Mouse (Mus musculus) intestine, embryonic 16.5 days (tissue): ENCODE measurements around the gene Ncor2. TPM values are rescaled to one million over a fixed set of nuclear protein-coding genes. Genes with fewer than 3 reads are reported as not detected.
A peak's percentile ranks its signal among the peaks of the same experiment; 100 is the strongest.
"Not testable (repeated sequence)": the region's sequence is repeated elsewhere in the genome, so short reads cannot be mapped to it uniquely, and the experiment has no call there.

Experiments used
- ATAC-seq: fragments of 200-750 bp; cut with Nextera tagmentation; 2 replicates; pipeline ENCODE4 v1.8.0; 2017; ENCODE audit warnings: moderate TSS enrichment, moderate library complexity
- H3K27ac ChIP-seq: fragments of 300-500 bp; sonication (generic); 2 replicates; pipeline ENCODE4 v1.5.1; 2014; ENCODE audit warnings: mild to moderate bottlenecking, low read length
- H3K27me3 ChIP-seq: fragments of 300-500 bp; sonication (generic); replicated peaks from 2 replicates; pipeline ENCODE4 v1.6.1; 2014; ENCODE audit warnings: low read length, control low read depth, mixed read lengths; ENCODE audit not compliant: control insufficient read depth, insufficient read depth
- H3K36me3 ChIP-seq: fragments of 300-500 bp; sonication (generic); 2 replicates; pipeline ENCODE4 v1.6.1; 2014; ENCODE audit warnings: low read length, control low read depth; ENCODE audit not compliant: control insufficient read depth, insufficient read depth
- H3K4me1 ChIP-seq: fragments of 300-500 bp; sonication (generic); 2 replicates; pipeline ENCODE4 v1.6.1; 2014; ENCODE audit warnings: low read length, control low read depth, mixed read lengths; ENCODE audit not compliant: control insufficient read depth, insufficient read depth
- H3K4me2 ChIP-seq: fragments of 300-500 bp; sonication (generic); 2 replicates; pipeline ENCODE4 v1.6.1; 2014; ENCODE audit warnings: low read depth, low read length, control low read depth
- H3K4me3 ChIP-seq: fragments of 300-500 bp; sonication (generic); 2 replicates; pipeline ENCODE4 v1.5.1; 2014; ENCODE audit warnings: mild to moderate bottlenecking, low read length
- H3K9ac ChIP-seq: fragments of 300-500 bp; sonication (generic); 2 replicates; pipeline ENCODE4 v1.6.1; 2014; ENCODE audit warnings: low read depth, low read length
- H3K9me3 ChIP-seq: fragments of 300-500 bp; sonication (generic); 2 replicates; pipeline ENCODE4 v1.6.1; 2016; ENCODE audit warnings: low read length, control low read depth; ENCODE audit not compliant: control insufficient read depth
- WGBS: fragments of 180-500 bp; shearing (Covaris S2); extraction: QIAGEN DNeasy Blood & Tissue Kit; methylation state at CpG from one replicate; pipeline ENCODE4 v1.1.7; 2014; 5-methylcytosine and 5-hydroxymethylcytosine counted together
- polyA plus RNA-seq: library from polyadenylated mRNA; unstranded; fragments of >200 nt; fragmentation: Nextera tagmentation; extraction: Ambion mirVana; gene quantifications from 2 replicates; pipeline ENCODE4 v1.2.1, GENCODE M21; 2015

Gene Ncor2
- polyA plus RNA-seq, 1 experiment from 2014 or later, result 14.4 TPM

DNA sequence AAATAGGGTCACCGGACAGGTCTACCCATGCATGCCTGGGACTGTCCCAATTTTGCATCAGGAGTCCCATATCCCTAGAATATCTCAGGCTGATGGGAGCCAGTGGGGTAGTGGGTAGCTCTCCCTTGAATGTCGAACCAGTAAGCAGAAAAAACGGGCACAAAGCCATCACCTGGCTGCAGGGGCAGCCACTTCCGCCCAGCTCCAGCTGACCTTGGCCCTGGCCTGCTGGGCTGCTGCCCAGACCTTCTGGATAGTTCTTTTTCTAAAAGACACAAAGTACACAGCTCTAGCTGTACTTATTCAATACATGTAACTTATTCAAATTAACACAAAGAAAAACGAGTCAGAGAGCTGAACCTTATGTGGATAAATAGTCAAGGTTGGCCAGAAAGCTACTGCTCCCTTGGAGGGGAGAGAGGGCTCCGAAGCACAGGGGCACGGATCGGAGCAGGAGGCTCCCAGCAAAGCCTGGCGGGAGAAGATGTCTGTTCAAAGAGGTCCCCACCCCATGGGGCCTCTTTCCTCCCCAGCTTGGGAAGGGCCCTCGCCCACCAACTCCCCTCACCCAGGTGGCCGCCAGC, 36.4 kb upstream of the Ncor2 start:
- Histone ChIP-seq H3K36me3 (no peaks in the 10 kb centered on the region), H3K9me3 (no peaks in the 10 kb centered on the region), H3K4me1 (peaks cover 11% of the 10 kb centered on the region), H3K27me3 (no peaks in the 10 kb centered on the region), H3K27ac (peak overlapping the region; percentile 70), H3K4me2 (peak overlapping the region; percentile 44), H3K9ac (peak overlapping the region; percentile 65), H3K4me3 (peak overlapping the region; percentile 30)
- 22% methylated on average over 11 of the region's 11 CpGs for WGBS
- no peak for ATAC-seq

GRCm38 (mm10) chr5:125214064-125214463, 35.0 kb upstream of the Ncor2 start:
- 78% methylated on average over 6 of the region's 6 CpGs for WGBS
- Histone ChIP-seq H3K4me3 (no peak overlapping the region), H3K4me2 (no peak overlapping the region), H3K9ac (no peak overlapping the region), H3K9me3 (no peaks in the 10 kb centered on the region), H3K36me3 (no peaks in the 10 kb centered on the region), H3K27ac (no peak overlapping the region), H3K27me3 (no peaks in the 10 kb centered on the region), H3K4me1 (peaks cover 11% of the 10 kb centered on the region)
- ATAC-seq, result no peak

- not testable (repeated sequence) for H3K9me3 ChIP-seq, H3K36me3 ChIP-seq, H3K27me3 ChIP-seq, H3K4me2 ChIP-seq, H3K27ac ChIP-seq, ATAC-seq, H3K4me3 ChIP-seq, H3K9ac ChIP-seq, H3K4me1 ChIP-seq
- WGBS, result 80% methylated on average over 3 of the region's 3 CpGs
Observed at GRCm38 (mm10) chr5:125204910-125205309, 25.9 kb upstream of the Ncor2 start.

DNA sequence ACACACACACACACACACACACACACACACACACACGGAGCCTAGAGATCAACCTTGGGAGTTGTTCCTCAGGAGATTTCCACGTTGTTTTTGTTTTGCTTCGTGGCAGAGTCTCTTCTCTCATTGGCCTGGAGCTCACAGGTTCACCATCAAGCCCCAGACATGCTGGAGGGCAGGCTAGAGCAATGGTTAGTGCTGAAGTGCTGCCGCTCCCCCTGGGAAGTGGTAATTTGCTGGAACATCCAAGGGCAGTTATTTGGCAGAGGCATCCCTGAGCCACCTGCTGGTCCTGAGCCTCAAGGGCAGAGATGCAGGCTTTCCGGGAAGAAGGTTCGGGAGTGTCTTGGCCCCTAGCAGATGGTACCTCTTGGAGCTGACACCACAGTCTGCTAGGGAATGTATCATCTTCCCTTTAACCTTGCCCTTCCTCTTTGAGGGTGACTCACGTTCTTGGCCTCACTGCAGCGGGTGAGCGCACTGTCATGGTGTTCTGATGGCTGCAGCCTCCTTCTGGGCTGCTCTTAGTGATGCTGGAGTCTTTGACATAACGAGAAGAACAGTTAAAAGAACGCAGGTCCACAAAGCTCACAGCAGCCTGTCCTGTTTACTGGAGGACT, 25.3 kb upstream of the Ncor2 start:
- WGBS, result 83% methylated on average over 11 of the region's 11 CpGs
- no peaks in the 10 kb centered on the region for H3K4me1 ChIP-seq
- no peak overlapping the region for H3K4me3 ChIP-seq
- H3K27ac ChIP-seq, result no peak overlapping the region
- peaks cover 3% of the 10 kb centered on the region; the same call in 1 of the 2 replicates for H3K9me3 ChIP-seq
- H3K4me2 ChIP-seq, result no peak overlapping the region
- no peaks in the 10 kb centered on the region for H3K27me3 ChIP-seq
- no peaks in the 10 kb centered on the region for H3K36me3 ChIP-seq
- no peak overlapping the region for H3K9ac ChIP-seq
- ATAC-seq, result no peak

GRCm38 (mm10) chr5:125203759-125204158, 24.7 kb upstream of the Ncor2 start:
- Histone ChIP-seq H3K9me3 (peaks cover 3% of the 10 kb centered on the region; the same call in 1 of the 2 replicates), H3K36me3 (no peaks in the 10 kb centered on the region), H3K4me3 (no peak overlapping the region), H3K27ac (no peak overlapping the region), H3K27me3 (no peaks in the 10 kb centered on the region), H3K4me1 (no peaks in the 10 kb centered on the region), H3K9ac (no peak overlapping the region), H3K4me2 (no peak overlapping the region)
- no peak for ATAC-seq
- WGBS, result 75% methylated on average over 11 of the region's 11 CpGs

DNA sequence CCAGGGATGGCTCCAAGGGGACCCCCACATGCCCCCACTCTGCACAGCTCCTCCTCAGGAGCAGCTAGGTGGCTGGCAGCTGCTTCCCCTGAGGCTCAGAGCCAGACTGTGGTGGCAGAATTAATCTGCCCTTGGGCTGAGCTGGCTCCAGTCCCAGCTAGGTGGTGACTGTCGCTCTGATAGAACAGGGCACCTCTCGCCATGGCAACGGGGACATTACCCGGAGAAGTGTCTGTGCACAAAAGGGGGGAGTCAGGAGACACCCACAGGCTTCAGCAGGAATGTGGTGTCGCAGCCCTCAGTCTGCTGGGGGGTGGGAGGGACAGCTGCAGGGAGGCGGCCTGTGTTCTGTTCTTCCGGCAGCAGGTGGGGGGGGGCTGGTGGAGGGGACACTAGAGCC, 24.1 kb upstream of the Ncor2 start:
- no peak overlapping the region for H3K9ac ChIP-seq
- no peaks in the 10 kb centered on the region for H3K4me1 ChIP-seq
- H3K27me3 ChIP-seq, result no peaks in the 10 kb centered on the region
- H3K9me3 ChIP-seq, result peaks cover 3% of the 10 kb centered on the region; the same call in 1 of the 2 replicates
- no peak overlapping the region for H3K4me3 ChIP-seq
- WGBS, result 21% methylated on average over 7 of the region's 7 CpGs
- H3K27ac ChIP-seq, result no peak overlapping the region
- no peaks in the 10 kb centered on the region for H3K36me3 ChIP-seq
- no peak overlapping the region for H3K4me2 ChIP-seq
- ATAC-seq, result no peak

DNA sequence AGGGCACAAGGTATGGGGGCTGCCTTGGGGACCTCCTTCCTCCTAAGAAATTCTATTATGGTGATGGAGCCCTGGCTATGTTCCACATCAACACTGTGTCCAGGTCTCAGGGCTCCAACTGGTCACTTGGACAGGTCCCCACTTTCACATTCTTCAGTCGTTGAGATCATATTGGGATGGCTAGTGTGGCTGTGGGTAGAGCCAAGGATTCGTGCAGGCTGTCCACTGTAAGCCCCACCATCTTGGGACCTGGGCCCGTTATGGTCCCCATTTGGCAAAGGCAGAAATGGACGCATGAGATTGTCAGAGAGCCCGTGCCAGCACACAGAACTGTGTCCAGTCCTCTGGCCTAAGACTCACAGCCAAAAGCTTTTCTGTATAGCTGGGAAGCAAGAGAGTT, 23.1 kb upstream of the Ncor2 start:
- Histone ChIP-seq H3K4me3 (no peak overlapping the region), H3K9me3 (peaks cover 3% of the 10 kb centered on the region; the same call in 1 of the 2 replicates), H3K4me1 (no peaks in the 10 kb centered on the region), H3K9ac (no peak overlapping the region), H3K27ac (no peak overlapping the region), H3K36me3 (no peaks in the 10 kb centered on the region), H3K27me3 (no peaks in the 10 kb centered on the region), H3K4me2 (no peak overlapping the region)
- 88% methylated on average over 5 of the region's 5 CpGs for WGBS
- ATAC-seq, result no peak

GRCm38 (mm10) chr5:125199086-125199485, 20.1 kb upstream of the Ncor2 start:
- Histone ChIP-seq H3K36me3 (no peaks in the 10 kb centered on the region), H3K27me3 (no peaks in the 10 kb centered on the region), H3K4me2 (no peak overlapping the region), H3K27ac (no peak overlapping the region), H3K9ac (no peak overlapping the region), H3K4me1 (peaks cover 14% of the 10 kb centered on the region), H3K4me3 (no peak overlapping the region), H3K9me3 (no peaks in the 10 kb centered on the region)
- ATAC-seq, result peak; percentile 81
- 79% methylated on average over 6 of the region's 6 CpGs for WGBS

DNA sequence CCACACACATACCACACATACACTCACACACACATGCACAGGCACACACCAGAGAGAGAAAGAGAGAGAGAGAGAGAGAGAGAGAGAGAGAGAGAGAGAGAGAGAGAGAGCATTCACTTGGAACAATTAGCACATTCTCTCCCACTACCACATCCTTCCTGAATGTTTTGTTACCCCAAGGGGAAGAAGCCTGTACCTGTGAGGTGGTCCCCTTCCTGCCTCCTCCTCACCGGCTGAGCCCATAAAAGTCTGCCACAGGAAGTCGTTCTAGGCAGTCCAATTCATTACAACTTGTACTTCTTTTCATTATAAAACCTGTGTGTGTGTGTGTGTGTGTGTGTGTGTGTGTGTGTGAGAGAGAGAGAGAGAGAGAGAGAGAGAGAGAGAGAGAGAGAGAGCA, 18.3 kb upstream of the Ncor2 start:
- not testable (repeated sequence) for H3K36me3 ChIP-seq, H3K9me3 ChIP-seq, H3K9ac ChIP-seq, H3K4me3 ChIP-seq, ATAC-seq, H3K27ac ChIP-seq, H3K4me2 ChIP-seq, H3K27me3 ChIP-seq
- peaks cover 22% of the 10 kb centered on the region for H3K4me1 ChIP-seq
- 57% methylated on average over 2 of the region's 2 CpGs for WGBS

DNA sequence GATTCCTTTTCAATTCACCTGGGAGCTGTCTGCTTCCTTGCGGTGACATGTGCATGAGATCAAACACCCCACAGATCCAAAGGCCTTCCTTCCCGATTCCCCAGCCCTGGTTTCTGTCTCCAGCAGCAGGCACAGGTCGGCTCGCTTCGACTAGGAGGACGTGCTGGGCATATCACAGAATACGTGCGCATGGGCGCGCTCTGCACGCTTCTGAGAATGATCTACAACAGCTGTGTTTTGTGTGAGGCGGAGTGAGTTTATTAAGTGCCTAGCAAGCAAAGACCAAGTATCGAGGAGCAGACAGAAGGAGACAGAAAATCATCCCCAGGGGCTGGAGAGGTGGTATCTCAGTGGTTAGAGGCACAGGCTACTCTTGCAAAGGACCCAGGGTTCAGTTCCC, 17.0 kb upstream of the Ncor2 start:
- no peak overlapping the region for H3K9ac ChIP-seq
- H3K4me1 ChIP-seq, result peaks cover 22% of the 10 kb centered on the region
- no peaks in the 10 kb centered on the region for H3K27me3 ChIP-seq
- H3K9me3 ChIP-seq, result no peaks in the 10 kb centered on the region
- 0 out of 2 replicates have a peak overlapping the region, but pooled peaks have one; percentile 4 for H3K27ac ChIP-seq
- 48% methylated on average over 13 of the region's 13 CpGs for WGBS
- H3K4me3 ChIP-seq, result no peak overlapping the region
- no peak overlapping the region for H3K4me2 ChIP-seq
- ATAC-seq, result no peak
- no peaks in the 10 kb centered on the region for H3K36me3 ChIP-seq
